Mouse (Mus musculus) heart, postnatal 0 days (tissue): ENCODE results near the gene Avp. TPM values are rescaled to one million over a fixed set of nuclear protein-coding genes. Genes with fewer than 3 reads are reported as not detected.
"Not testable (repeated sequence)": the region's sequence is repeated elsewhere in the genome, so short reads cannot be mapped to it uniquely, and the experiment has no call there.

ENCODE experiments used
- ATAC-seq: fragments of 200-750 bp; cut with Nextera tagmentation; 2 replicates; pipeline ENCODE4 v1.8.0; 2017; ENCODE audit warnings: low read depth, moderate number of reproducible peaks, moderate library complexity; ENCODE audit not compliant: insufficient read depth
- DNase-seq: peaks from one replicate; pipeline ENCODE4 v3.0.0-alpha.2; 2016; ENCODE audit warnings: low spot score
- H3K27ac ChIP-seq: fragments of 300-500 bp; sonication (generic); 2 replicates; pipeline ENCODE4 v1.5.1; 2014; ENCODE audit warnings: low read depth, mild to moderate bottlenecking
- H3K27me3 ChIP-seq: fragments of 300-500 bp; sonication (generic); 2 replicates; pipeline ENCODE4 v1.6.1; 2014; ENCODE audit warnings: low read length, mixed read lengths; ENCODE audit not compliant: control insufficient read depth, insufficient read depth
- H3K36me3 ChIP-seq: fragments of 300-500 bp; sonication (generic); replicated peaks from 2 replicates; pipeline ENCODE4 v1.6.1; 2014; ENCODE audit warnings: low read length, mixed read lengths; ENCODE audit not compliant: control insufficient read depth, insufficient read depth
- H3K4me1 ChIP-seq: fragments of 300-500 bp; sonication (generic); 2 replicates; pipeline ENCODE4 v1.6.1; 2014; ENCODE audit warnings: antibody characterized with exemption; ENCODE audit not compliant: control insufficient read depth, insufficient read depth
- H3K4me2 ChIP-seq: fragments of 300-500 bp; sonication (generic); 2 replicates; pipeline ENCODE4 v1.6.1; 2014; ENCODE audit warnings: low read depth, mild to moderate bottlenecking, low read length, moderate library complexity
- H3K4me3 ChIP-seq: fragments of 300-500 bp; sonication (generic); 2 replicates; pipeline ENCODE4 v1.5.1; 2014; ENCODE audit warnings: low read depth, low read length
- H3K9ac ChIP-seq: fragments of 300-500 bp; sonication (generic); replicated peaks from 2 replicates; pipeline ENCODE4 v1.6.1; 2014; ENCODE audit warnings: low read depth, low read length, mixed read lengths
- H3K9me3 ChIP-seq: fragments of 300-500 bp; sonication (generic); replicated peaks from 2 replicates; pipeline ENCODE4 v1.6.1; 2016; ENCODE audit warnings: low read length; ENCODE audit not compliant: control insufficient read depth
- CTCF ChIP-seq: IDR thresholded peaks from 2 replicates; pipeline ENCODE4 v1.5.1; 2016; ENCODE audit warnings: antibody characterized with exemption, control low read depth, low read depth
- EP300 ChIP-seq: IDR thresholded peaks from 2 replicates; pipeline ENCODE4 v1.6.1; 2016; ENCODE audit warnings: antibody characterized with exemption, low read depth
- WGBS: fragments of 180-500 bp; shearing (Covaris S2); extraction: QIAGEN DNeasy Blood & Tissue Kit; methylation state at CpG from one replicate; pipeline ENCODE4 v1.1.7; 2014; 5-methylcytosine and 5-hydroxymethylcytosine counted together
- polyA plus RNA-seq: library from polyadenylated mRNA; unstranded; fragments of >200 nt; fragmentation: Nextera tagmentation; extraction: Ambion mirVana; gene quantifications from 2 replicates; pipeline ENCODE4 v1.2.1, GENCODE M21; 2015
- total RNA-seq: library from RNA; depleted of rRNA; stranded (reverse); fragments of >200 nt; gene quantifications from 2 replicates; pipeline ENCODE4 v1.2.3, GENCODE M21; 2014; ENCODE audit warnings: low replicate concordance

Avp gene
- total and polyA plus RNA-seq, 2 experiments from 2014 or later: 0.51 TPM; not detected in 1

DNA sequence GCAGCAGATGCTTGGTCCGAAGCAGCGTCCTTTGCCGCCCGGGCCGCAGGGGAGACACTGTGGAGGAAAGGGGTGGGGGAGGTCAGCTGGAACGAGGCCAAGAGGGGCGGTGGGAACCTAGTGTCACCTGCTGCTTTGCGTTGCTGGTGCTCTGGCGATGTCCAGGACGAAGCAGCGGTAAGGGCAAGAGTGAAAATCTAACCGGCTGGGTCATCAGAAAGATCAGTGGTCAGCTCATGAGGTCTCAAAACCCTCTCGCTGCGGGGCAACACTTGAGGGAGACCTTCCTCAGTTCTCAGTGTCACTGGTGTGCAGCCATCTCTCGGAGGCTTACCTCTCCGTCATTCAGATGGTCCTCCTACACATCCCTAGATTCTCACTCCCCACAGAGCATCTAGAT, 1.2 kb downstream of the Avp start:
- H3K27me3 ChIP-seq: peaks cover 63% of the 10 kb centered on the region
- no peak overlapping the region for H3K27ac ChIP-seq
- H3K4me2 ChIP-seq: peak overlapping the region; percentile 56
- H3K36me3 ChIP-seq: no peaks in the 10 kb centered on the region
- DNase-seq (no peak), ATAC-seq (no peak)
- TF ChIP-seq CTCF: no peak
- no peak for TF ChIP-seq EP300
- H3K9ac ChIP-seq: no peak overlapping the region
- H3K9me3 ChIP-seq: no peaks in the 10 kb centered on the region
- peak overlapping the region; percentile 42 for H3K4me3 ChIP-seq
- 7% methylated on average over 16 of the region's 16 CpGs for WGBS
- peaks cover 9% of the 10 kb centered on the region; the same call in 1 of the 2 replicates for H3K4me1 ChIP-seq

DNA sequence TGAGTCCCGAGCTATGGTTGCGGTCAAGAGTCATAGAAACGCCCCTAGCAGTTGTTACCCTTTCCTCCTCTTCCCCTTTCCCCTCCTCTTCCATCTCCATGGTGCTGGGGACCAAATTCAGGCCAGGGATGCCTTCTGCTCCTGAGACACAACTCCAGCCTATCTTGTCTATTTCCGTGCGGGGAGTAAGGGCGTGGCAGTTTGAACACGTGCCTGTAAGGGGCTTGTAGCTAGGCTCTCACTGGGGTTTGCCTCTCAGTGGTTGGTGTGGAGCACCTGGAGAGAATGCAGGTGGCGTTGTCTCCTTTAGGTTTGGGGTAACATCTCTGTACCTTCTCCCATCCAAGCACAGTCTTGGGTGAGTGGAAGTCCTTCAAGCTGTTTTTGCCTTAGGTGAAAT, 2.6 kb downstream of the Avp start:
- no peak overlapping the region for H3K27ac ChIP-seq
- H3K4me3 ChIP-seq: no peak overlapping the region; the same call in 1 of the 2 replicates
- H3K9ac ChIP-seq: no peak overlapping the region
- H3K4me1 ChIP-seq: peaks cover 9% of the 10 kb centered on the region; the same call in 1 of the 2 replicates
- H3K36me3 ChIP-seq: no peaks in the 10 kb centered on the region
- H3K9me3 ChIP-seq: no peaks in the 10 kb centered on the region
- no peak for ATAC-seq
- 14% methylated on average over 8 of the region's 8 CpGs for whole genome bisulfite sequencing
- H3K27me3 ChIP-seq: peaks cover 76% of the 10 kb centered on the region
- H3K4me2 ChIP-seq: no peak overlapping the region
- no peak for DNase-seq
- TF ChIP-seq CTCF: no peak
- no peak for TF ChIP-seq EP300

DNA sequence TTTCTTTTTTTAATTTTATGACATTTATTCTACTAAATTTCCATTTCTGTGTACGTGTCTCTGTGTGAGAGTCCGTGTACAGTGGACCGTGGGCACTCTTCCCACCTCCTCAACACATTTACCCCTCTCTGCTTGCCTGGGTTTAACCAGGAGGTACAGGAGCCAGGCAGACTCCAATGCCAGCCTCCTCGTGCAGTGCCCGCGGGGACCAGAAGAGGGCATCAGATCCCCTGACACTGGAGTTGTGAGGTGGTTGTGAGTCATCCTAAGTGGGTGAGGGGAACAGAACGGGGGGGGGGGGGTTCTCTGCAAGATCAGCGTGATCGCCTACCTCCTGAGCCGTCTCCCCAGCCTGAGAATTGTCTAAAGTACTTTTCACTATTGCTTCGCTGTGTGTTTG, 4.2 kb downstream of the Avp start:
- ATAC-seq (no peak), DNase-seq (no peak)
- WGBS: 11% methylated on average over 11 of the region's 11 CpGs
- Histone ChIP-seq H3K27ac (no peak overlapping the region), H3K4me2 (no peak overlapping the region), H3K9ac (no peak overlapping the region), H3K27me3 (peaks cover 76% of the 10 kb centered on the region), H3K4me1 (peaks cover 9% of the 10 kb centered on the region; the same call in 1 of the 2 replicates), H3K9me3 (no peaks in the 10 kb centered on the region), H3K4me3 (no peak overlapping the region), H3K36me3 (no peaks in the 10 kb centered on the region)
- TF ChIP-seq CTCF (peak; percentile 48), EP300 (no peak)

DNA sequence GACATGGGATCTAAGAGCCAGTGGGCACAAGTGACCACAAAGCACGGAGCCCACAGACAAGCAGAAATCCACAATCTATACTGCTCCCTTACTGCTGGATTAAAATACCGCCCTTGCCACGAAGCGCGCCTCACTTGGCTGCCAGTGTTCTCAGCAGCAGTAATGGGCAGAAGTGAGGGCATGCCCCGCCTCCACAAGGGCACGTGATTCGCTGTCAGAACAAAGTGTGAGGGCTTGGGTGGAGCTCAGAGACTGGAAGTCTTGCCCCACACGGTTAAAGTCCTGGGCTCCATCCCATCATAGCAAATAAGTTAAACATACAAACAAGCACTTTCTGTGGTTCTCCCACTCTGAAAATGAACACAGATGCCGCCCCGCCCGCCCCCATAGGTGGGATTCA, 4.7 kb downstream of the Avp start:
- no peaks in the 10 kb centered on the region for H3K9me3 ChIP-seq
- no peak overlapping the region for H3K9ac ChIP-seq
- TF ChIP-seq EP300: no peak
- no peak for TF ChIP-seq CTCF
- no peak overlapping the region for H3K4me3 ChIP-seq
- ATAC-seq (no peak; the same call in 1 of the 2 replicates), DNase-seq (no peak)
- peaks cover 76% of the 10 kb centered on the region for H3K27me3 ChIP-seq
- peak overlapping the region; percentile 32 for H3K4me2 ChIP-seq
- peaks cover 9% of the 10 kb centered on the region; the same call in 1 of the 2 replicates for H3K4me1 ChIP-seq
- no peaks in the 10 kb centered on the region for H3K36me3 ChIP-seq
- 8% methylated on average over 12 of the region's 12 CpGs for WGBS
- no peak overlapping the region for H3K27ac ChIP-seq

DNA sequence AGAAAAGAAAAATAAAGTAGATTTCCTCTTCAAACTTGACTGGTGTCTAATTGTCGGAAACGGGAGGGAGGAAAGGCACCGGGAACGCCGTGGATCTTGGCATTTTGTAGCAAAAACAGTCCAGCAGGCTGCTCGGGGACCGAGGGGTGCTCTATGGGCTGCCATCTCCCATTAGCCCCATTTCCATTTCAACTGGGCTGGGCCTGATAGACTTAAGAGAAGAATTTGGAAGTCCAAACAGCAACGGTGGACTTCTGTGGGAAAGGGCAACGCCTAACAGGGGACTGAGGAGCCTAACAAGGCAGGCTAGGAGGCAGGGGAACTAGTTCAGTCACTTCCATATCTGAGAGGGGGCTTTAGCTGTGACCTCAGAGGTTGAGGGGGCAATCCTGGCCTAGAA, 5.3 kb downstream of the Avp start:
- H3K36me3 ChIP-seq: no peaks in the 10 kb centered on the region

DNA sequence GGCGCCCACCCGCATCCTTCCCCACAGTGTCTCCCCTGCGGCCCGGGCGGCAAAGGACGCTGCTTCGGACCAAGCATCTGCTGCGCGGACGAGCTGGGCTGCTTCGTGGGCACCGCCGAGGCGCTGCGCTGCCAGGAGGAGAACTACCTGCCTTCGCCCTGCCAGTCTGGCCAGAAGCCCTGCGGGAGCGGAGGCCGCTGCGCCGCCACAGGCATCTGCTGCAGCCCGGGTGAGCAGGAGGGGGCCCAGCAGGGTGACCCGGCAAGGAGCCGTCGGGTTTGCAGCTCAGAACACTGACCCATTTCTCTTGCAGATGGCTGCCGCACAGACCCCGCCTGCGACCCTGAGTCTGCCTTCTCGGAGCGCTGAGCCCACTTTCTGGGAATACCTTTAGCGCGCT, 5.8 kb downstream of the Avp start:
- H3K9ac ChIP-seq, DNase-seq, H3K27ac ChIP-seq, H3K9me3 ChIP-seq, ATAC-seq, H3K36me3 ChIP-seq, H3K4me1 ChIP-seq: not testable (repeated sequence)
- Histone ChIP-seq H3K4me3 (peak overlapping the region; percentile 42), H3K27me3 (peaks cover 66% of the 10 kb centered on the region), H3K4me2 (peak overlapping the region; percentile 57)
- WGBS: 2% methylated on average over 28 of the region's 32 CpGs

More for the DNA sequence above, 5.3 kb downstream of the Avp start:
- WGBS: 17% methylated on average over 9 of the region's 9 CpGs
- H3K27me3 ChIP-seq: peaks cover 71% of the 10 kb centered on the region
- H3K4me1 ChIP-seq: peaks cover 9% of the 10 kb centered on the region; the same call in 1 of the 2 replicates
- peak overlapping the region; percentile 42 for H3K4me3 ChIP-seq
- H3K27ac ChIP-seq: no peak overlapping the region
- H3K9ac ChIP-seq: no peak overlapping the region; the same call in 1 of the 2 replicates
- no peaks in the 10 kb centered on the region for H3K9me3 ChIP-seq
- TF ChIP-seq CTCF (no peak), EP300 (no peak)
- peak overlapping the region; percentile 57 for H3K4me2 ChIP-seq
- no peak for ATAC-seq
- DNase-seq: no peak
